Mouse (Mus musculus) hindlimb bud, embryonic 11.5 days (tissue): Measurements from ENCODE around the gene Prokr1.
"Not testable (repeated sequence)": the region's sequence is repeated elsewhere in the genome, so short reads cannot be mapped to it uniquely, and the experiment has no call there.

Source experiments
- DNase-seq: peaks from one replicate; pipeline ENCODE4 v3.0.0-alpha.2; 2012; ENCODE audit warnings: low read depth, low spot score; ENCODE audit errors: extremely low spot score

The Prokr1 gene

GRCm38 (mm10) chr6:87590394-87591281 lies at the start of gene Prokr1:
Gene Prokr1, minus strand, starts transcription at chr6:87590743.
- no peak for DNase-seq

- DNase-seq, result peak; percentile 10
Observed at GRCm38 (mm10) chr6:87638134-87638660, 47.7 kb upstream of the Prokr1 start.

GRCm38 (mm10) chr6:87632176-87632575 lies 41.6 kb upstream of the Prokr1 start:
- no peak for DNase-seq

GRCm38 (mm10) chr6:87628936-87629335 lies 38.4 kb upstream of the Prokr1 start:
- not testable (repeated sequence) for DNase-seq

- DNase-seq, result no peak
Observed at GRCm38 (mm10) chr6:87623151-87623550, 32.6 kb upstream of the Prokr1 start.

GRCm38 (mm10) chr6:87621281-87621680 lies 30.7 kb upstream of the Prokr1 start:
- DNase-seq, result no peak

GRCm38 (mm10) chr6:87618021-87618420 lies 27.5 kb upstream of the Prokr1 start:
- no peak for DNase-seq

- no peak for DNase-seq
Observed at GRCm38 (mm10) chr6:87615696-87616083, 25.1 kb upstream of the Prokr1 start.

- DNase-seq, result no peak
Observed at GRCm38 (mm10) chr6:87614794-87615695, 24.5 kb upstream of the Prokr1 start.

GRCm38 (mm10) chr6:87599825-87600224 lies 9.3 kb upstream of the Prokr1 start:
- DNase-seq, result no peak

- DNase-seq, result no peak
Observed at GRCm38 (mm10) chr6:87597116-87597833, 6.7 kb upstream of the Prokr1 start.

GRCm38 (mm10) chr6:87594188-87594587 lies 3.6 kb upstream of the Prokr1 start:
- no peak for DNase-seq

GRCm38 (mm10) chr6:87589718-87590393 lies 687 bp downstream of the Prokr1 start:
- no peak for DNase-seq

- DNase-seq, result no peak
Observed at GRCm38 (mm10) chr6:87583991-87584390, 6.6 kb downstream of the Prokr1 start.

GRCm38 (mm10) chr6:87583183-87583611 lies 7.3 kb downstream of the Prokr1 start:
- DNase-seq, result no peak

- DNase-seq, result no peak
Observed at GRCm38 (mm10) chr6:87582456-87582855, 8.1 kb downstream of the Prokr1 start.

GRCm38 (mm10) chr6:87581581-87581980 lies 9.0 kb downstream of the Prokr1 start:
- DNase-seq, result no peak

- no peak for DNase-seq
Observed at GRCm38 (mm10) chr6:87581071-87581470, 9.5 kb downstream of the Prokr1 start.

GRCm38 (mm10) chr6:87578247-87578646 lies 12.3 kb downstream of the Prokr1 start:
- DNase-seq, result no peak

- DNase-seq, result no peak
Observed at GRCm38 (mm10) chr6:87576648-87577330, 13.8 kb downstream of the Prokr1 start.
